Mouse (Mus musculus) gastrocnemius, postnatal 25 days (tissue): ENCODE data around the gene Cnpy1. TPM values are rescaled to one million over a fixed set of nuclear protein-coding genes. Genes with fewer than 3 reads are reported as not detected.

Experiments
- DNase-seq: peaks from one replicate; pipeline ENCODE4 v3.0.0; 2022
- total RNA-seq, 2 experiments: library from RNA; stranded (reverse); gene quantifications; 1 replicate in 1 of 2; 2 replicates in 1 of 2; pipeline ENCODE4 v1.2.3; 2021

Gene Cnpy1
- total RNA-seq, 2 experiments from 2014 or later = not detected

- no peak for DNase-seq
Observed at GRCm38 (mm10) chr5:28179237-28179790, 66.3 kb downstream of the Cnpy1 start.

DNA sequence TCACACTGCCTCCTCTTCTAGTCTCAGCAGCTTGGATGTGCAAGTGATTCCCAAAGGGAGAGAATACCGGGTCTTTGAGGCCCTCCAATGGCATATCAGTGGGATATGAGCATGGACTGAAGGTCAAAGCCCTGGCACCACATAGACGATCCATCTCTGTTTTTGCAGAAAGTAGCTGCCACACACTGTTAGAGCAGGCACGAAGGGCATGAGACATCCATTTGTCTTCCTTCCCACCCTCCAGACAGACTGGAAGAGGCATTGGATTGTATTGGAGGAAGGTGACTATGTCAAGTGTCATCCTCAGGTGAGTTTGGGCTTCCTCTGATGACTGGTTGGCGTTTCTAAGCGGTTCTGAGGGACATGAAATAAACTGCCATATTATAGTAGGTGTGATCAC, 67.3 kb downstream of the Cnpy1 start:
- DNase-seq = no peak

DNA sequence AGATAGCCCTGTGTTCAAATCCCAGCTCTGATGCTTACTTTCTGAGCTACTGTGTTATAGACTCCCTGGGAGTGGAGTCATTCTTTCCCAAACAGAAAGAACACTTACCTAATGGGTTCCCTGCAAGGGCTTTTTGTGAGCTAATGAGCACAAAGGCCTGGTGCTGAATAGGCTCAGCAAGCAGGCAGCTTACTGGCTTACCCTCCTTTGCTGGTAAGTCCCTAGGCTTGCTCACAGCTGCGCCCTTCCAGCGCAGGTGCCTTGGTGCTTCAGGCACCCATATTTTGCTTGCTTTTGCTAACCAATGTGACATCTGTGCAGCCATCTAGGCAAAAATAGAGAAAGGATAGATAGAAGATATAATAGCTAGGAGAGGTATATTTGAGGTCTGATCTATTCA, 69.0 kb downstream of the Cnpy1 start:
- no peak for DNase-seq

DNA sequence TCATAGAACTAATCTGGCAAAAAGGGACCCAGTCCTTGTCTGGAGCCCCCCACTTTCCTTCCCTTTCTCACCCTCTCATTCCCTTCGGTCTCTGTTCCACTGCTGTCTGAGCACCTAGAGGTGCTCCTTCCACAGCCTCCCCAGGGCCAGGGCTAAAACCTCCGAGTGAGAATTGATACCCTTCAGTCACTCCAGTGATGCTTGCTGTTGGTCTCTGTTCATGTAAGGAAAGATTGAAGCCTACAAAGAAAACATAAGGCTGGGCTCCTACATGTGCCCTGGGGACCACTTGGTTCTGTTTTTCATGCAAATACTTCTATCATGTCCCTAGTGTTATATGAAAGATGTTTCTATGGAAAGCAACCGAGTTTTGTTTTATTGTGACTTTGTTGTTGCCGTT, 69.6 kb downstream of the Cnpy1 start:
- no peak for DNase-seq

DNA sequence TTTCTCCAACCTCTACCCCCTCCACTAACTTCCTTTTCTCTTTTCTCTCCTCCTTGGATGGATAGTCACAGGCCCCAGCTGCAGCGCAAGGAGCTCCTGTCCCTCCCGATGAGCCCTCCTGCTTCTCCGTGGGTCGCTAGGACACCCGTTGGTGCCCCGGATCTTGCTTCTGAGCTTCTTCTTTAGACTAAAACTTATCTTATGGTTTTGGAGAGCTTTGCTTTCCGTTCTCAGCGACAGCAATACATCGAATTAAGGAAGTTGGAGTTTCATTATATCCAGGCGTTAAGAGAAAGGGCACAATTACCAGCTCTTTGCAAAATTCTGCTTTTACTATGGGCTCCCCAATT, 70.1 kb downstream of the Cnpy1 start:
- no peak for DNase-seq

DNA sequence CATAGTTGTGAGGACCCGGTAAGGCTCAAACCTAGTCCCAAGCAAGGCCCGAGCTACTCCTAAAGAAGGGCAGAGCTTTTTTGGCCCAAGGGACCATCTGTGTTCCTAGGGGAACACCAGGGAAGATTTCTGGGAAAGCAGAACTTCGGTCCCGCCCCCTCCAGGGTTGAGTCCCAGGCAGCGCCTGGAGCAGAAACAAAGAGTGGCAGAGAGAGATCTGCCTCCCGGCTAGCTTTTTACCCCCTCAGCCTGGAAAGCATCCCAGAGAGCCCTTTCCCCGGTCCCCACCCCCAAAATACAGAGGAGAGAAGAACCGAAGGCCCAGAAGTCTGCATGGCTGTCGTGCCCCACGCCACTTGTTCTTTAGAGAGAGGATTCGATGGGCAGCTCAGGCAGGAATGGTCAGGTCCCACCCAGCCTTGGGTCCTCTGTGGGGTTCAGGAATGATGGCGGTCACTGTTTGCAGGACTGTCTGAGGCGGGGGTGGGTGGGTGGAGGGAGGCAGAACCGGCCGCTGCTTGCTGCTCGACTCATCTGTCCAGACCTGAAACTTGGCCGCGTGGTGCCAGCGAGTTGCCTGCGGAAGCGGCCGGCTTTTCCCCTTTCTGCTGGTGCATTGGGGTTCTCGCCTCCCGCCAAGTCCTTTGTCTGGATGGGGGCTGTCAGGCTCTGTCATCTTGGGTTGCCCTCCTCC, 70.6 kb downstream of the Cnpy1 start:
- no peak for DNase-seq

- no peak for DNase-seq
Observed at GRCm38 (mm10) chr5:28174086-28174485, 71.5 kb downstream of the Cnpy1 start.

DNA sequence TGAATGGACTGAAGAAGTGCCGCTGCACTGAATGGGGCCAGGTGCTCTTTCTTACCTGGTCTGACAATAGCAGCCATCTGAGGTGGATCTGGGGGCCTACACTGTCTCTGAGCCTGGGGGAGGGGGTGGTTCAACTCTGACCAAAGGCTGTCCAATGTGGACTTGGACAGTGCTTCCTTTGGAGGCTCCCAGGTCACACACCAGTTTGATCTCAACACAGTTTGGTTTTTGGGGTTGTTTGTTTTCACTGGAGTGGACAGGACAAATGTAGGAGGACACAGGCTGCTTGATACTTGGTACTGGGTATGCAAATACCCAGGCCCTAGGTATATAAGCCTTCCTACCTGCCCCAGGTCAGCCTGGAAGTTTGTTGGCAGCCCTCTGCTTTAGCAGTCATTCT, 71.9 kb downstream of the Cnpy1 start:
- no peak for DNase-seq

DNA sequence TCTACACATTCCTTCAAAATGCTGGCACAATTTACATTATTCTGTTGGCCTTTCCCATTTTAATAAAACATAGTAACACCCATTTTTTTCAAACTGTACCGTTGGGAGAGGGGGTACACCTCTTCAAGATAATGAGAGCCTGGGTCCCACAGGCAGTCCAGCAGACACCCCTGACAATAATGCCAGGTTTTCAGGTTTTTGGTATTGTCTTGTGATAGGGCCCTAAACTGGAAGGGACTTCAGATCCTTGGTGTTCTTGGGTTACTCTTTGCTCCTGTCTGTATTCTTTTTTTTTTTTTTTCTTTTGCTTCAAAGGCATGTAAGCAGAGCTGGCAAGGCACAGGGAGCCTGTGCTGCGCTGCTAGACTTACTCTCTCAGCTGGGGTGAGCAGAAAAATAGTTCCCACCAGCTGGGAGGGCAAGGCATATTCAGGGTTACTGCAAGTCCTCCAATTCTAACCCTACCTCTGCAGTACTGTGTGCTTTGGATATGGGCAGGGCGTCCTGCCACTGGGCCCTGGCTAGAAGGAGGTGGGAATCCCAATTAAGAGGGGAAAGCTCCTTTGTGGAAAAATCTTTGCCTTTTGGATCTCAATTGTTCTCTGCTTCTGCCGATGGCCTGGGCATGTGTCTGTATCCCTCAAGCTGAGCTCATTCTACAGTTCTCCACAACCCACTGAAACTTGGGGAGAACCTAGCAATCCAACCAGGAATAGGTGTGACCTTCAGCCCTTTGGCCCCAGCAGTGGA, 72.5 kb downstream of the Cnpy1 start:
- DNase-seq = no peak

DNA sequence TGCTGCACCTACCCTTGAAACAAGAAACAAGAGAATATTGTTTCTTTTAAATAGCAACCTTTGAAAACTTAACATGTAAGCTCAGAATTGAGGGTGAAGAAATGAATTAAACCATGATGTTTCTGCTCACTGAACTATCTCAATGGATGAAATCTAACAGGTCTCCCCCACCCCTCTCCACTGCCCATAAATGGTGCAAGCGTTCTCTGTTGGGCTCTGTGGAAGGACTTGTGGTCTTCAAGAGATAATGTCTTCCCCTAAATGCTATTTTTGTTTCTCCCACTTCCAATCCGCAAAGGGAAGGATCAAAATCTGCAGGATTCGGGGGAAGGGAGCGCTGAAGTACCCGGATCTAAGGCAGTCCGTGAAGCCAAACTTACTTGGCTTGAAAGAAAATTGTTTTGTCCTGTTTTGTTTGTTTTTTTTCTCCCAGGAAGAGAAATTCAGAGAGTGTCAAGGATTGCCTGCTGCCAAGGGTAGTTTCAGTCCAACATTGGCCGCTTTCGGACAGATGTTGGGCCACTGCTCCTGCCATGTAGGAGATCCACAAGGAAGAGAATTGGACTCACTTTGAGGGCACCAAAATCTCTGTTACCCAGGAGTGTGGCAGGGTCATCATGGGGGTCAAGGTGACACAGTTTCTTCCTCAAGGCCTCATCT, 73.2 kb downstream of the Cnpy1 start:
- no peak for DNase-seq

DNA sequence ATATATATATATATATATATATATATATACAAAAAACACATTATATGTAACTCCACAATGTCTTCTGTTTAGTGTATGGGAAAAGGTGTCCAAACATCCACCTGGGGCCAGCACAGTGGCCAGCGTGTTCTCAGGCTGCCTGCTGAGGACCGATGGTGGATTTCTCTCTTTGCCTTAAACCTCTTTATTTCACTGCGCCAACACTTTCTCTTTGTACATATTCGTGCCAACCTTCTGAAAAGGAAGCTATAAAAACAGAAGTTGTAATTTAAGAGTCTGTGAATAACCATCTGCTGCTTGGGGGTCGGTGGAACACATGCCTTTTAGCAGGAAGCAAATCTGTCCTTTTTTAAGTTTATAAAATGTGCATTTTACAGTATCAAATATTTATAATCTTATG, 73.9 kb downstream of the Cnpy1 start:
- no peak for DNase-seq

- no peak for DNase-seq
Observed at GRCm38 (mm10) chr5:28170892-28171291, 74.7 kb downstream of the Cnpy1 start.

- DNase-seq = no peak
Observed at GRCm38 (mm10) chr5:28170081-28170480, 75.5 kb downstream of the Cnpy1 start.

DNA sequence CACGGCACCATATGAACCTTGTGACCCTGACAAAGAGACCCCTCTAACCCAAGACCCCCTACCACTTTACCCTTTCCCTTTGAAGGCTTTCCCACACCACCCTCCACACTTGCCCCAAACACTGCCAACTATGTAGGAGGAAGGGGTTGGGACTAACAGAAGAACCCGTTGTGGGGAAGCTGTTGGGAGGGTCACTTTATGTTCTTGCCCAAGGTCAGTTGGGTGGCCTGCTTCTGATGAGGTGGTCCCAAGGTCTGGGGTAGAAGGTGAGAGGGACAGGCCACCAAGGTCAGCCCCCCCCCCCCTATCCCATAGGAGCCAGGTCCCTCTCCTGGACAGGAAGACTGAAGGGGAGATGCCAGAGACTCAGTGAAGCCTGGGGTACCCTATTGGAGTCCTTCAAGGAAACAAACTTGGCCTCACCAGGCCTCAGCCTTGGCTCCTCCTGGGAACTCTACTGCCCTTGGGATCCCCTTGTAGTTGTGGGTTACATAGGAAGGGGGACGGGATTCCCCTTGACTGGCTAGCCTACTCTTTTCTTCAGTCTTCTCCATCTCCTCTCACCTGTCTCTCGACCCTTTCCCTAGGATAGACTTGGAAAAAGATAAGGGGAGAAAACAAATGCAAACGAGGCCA, 76.3 kb downstream of the Cnpy1 start:
- no peak for DNase-seq

DNA sequence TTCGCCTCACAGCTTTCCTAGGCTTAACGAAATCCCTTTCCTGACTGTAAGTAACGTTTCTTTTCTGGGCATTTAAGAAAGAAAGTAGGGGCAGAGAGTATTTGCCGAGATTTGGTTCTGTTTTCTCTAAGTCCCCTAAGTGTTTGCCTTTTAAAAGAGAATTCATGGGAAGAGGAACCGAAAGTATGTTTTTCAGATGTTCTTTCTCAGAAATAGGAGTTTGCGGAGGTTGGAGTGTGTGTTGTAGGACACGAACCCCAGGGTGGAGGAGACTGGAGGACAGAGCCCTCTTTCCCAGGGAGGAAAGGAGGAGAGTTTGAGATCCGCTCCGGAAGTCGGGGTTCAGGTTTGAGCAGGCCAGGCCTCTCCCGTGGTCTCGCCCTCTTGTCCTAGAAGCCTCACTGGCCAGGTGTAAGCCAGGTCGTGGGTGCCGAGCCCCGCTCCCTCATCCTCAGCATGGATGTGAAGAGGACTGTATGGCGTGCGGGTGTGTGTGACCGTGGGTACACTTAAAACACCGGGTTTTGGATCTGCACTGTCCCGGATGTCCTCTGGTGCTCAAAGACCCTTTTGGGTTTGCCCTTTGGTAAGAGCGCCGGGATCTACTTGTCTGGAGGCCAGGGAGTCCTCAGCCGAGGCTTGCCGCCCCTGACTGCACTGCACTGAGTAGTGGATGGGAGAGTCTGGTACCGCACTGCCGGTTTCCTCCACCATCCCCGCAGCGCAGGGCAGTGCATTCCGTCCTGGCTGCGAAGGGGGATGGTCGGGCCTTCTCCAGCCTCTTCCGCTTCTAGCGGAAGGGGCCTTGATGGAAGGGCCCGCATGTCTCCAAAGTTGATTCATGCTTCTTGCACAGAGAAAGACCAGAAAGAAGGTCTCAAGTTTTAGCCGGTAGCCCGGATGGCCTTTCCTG, 77.1 kb downstream of the Cnpy1 start:
- DNase-seq = no peak

DNA sequence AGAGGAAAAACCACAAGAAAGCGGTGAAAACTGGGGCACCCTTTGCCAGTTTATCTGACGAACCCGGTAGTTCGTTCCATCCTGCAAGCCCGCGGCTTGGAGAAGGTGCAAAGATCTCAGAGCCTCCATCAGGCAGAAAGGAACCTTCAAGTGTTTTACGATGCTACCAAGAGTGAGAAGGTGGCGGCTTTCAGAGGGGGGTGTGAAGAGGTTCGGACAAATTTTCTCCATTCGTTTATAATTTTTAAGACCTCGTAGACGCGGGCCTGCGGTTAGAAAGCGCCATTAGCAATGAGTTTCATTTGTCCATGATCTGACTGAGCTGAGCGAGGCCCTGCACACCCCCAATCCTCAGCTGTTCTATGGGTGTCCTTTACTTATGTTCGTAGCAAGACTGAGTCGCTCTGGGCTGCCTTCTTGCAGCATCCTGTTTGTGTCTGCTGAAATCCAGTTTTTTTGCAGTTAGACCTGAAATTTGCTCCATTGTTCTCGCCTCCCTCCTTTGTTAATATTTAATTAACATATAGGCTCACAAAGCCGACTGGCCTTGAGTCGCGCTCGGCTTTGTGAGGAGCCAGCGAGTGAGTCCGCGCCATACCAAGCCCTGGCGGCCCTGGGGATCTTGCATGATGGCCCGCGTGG, 77.9 kb downstream of the Cnpy1 start:
- no peak for DNase-seq

DNA sequence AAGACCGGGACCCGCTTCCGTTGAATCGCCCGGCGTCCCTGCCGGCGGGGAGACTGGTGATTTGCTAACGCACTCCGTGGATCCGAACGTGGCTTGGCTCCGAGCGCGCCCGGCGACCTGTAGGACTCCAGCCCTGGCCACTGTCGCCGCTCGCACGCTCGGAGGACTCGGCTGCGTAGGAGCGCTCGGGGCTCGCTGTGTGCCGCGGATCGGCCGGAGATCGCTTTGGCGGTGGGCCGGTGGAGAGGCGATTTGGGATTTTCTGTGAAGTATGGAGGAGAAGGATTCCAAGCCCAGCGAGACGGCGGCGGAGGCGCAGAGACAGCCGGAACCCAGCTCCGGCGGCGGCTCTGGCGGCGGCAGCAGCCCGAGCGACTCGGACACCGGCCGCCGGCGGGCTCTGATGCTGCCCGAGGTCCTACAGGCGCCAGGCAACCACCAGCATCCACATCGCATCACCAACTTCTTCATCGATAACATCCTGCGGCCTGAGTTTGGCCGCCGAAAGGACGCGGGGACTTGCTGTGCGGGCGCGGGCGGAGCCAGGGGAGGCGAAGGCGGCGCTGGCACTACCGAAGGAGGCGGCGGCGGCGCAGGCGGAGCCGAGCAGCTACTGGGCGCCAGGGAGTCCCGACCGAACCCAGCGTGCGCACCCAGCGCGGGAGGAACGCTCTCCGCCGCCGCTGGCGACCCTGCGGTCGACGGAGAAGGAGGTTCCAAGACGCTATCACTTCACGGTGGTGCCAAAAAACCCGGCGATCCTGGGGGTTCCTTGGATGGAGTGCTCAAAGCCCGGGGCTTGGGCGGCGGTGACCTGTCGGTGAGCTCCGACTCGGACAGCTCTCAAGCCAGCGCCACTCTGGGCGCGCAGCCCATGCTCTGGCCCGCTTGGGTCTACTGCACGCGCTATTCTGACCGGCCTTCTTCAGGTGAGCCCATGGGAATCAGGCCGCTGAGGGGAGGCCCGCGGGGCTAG, 79.1 kb downstream of the Cnpy1 start:
- DNase-seq = no peak

- peak; percentile 45 for DNase-seq
Observed at GRCm38 (mm10) chr5:28165358-28166255, 80.0 kb downstream of the Cnpy1 start, which contains the start of gene En2. Gene En2 (plus strand): TSS chr5:28165694.

DNA sequence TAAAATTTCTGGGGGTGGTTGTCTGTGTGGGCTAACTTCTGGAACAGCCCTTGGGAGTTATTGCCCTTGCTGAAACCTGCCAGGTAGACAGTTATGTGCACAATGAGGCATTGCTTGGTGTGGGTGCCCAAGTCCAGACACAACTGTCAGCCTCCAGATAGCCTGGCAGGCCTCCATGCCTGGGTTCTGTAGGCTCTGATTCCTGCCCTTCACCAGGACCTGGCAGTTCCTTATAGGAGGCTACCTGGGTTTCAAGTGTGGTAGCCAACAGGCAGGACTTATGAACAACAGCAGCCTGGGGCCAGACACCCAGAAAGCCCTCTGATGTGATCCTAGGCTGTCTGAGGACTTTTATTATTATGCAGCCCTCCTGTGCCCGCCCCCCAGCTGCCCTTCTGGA, 81.7 kb downstream of the Cnpy1 start:
- DNase-seq = no peak
